Mouse (Mus musculus) liver, postnatal 0 days (tissue): ENCODE measurements around the gene Gpc2.

Experiments used
- CTCF ChIP-seq: sonication (generic); IDR thresholded peaks from 2 replicates; pipeline ENCODE4 v1.5.1; 2016; ENCODE audit warnings: antibody characterized with exemption, low read depth
- EP300 ChIP-seq: IDR thresholded peaks from 2 replicates; pipeline ENCODE4 v1.6.1; 2016; ENCODE audit warnings: antibody characterized with exemption, low read depth, mild to moderate bottlenecking

DNA sequence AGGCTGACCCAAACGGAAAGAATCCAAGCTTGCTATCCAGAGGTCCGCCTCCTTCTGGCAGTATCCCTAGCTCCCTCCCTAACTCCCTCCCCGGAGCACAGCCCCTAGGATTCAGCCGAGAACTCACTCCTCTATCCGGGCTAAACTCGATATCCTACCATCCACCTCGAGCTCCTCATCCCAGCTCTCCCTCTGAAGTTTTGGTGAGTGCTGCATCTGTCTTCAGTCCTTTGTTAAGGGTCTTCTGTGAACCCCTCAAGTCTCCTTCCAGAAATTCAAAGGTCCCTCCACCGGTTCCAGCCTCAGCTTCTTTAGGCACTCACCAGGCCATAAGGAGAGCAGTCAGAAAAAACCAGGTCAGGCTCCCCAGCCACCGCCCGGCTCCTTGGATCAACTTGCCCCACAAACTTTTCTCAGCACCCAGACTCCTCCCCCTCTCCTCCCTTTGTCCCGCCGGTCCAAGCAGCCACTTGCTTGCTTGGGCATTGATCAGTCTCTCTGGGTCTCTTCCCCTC lies 7.3 kb downstream of the Gpc2 start, which contains the start of gene Gal3st4:
- TF ChIP-seq CTCF = no peak
- no peak for TF ChIP-seq EP300
